Mouse (Mus musculus): ENCODE data around the gene Amer3. TPM values are rescaled to one million over a fixed set of nuclear protein-coding genes. Genes with fewer than 3 reads are reported as not detected.
"Not testable (repeated sequence)": the region's sequence is repeated elsewhere in the genome, so short reads cannot be mapped to it uniquely, and the experiment has no call there.

Amer3 gene
- polyA plus RNA-seq, 1 experiment: not detected

DNA sequence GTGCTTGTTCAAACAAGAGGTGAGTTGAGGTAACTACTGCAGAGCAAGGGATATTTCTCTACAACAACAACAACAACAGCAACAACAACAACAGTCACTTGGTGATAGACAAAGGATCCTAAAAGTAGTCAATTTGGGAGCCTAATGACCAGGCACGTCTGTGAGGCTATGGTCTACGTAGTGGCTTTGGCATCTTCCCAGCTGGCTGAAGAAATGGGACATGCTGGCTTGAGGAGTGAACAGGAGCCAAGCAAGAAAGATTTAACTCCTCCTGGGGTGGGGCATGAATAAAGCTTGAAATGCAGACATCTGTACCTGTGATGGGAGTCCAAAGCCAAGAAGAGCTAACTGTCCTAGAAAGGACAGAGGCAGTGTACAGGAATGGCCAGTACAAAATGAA is 34.3 kb downstream of the Amer3 start:
- TF ChIP-seq MYOD1 (IDR thresholded peaks at IDR 0.05; ENCODE audit: control insufficient read depth, insufficient read length, low read depth) (no peak), FOSL1 (IDR thresholded peaks at IDR 0.05; ENCODE audit: insufficient read depth, low read length, poor library complexity, severe bottlenecking) (no peak)
- Histone ChIP-seq H3K4me3 (ENCODE audit: insufficient read depth, poor library complexity, severe bottlenecking) (no peak overlapping the region), H3K79me3 (ENCODE audit: low read depth) (no peaks in the 10 kb centered on the region), H3ac (ENCODE audit: control insufficient read depth, insufficient read length, low read depth) (no peak overlapping the region), H3K79me2 (ENCODE audit: control insufficient read depth, insufficient read depth) (no peaks in the 10 kb centered on the region), H3K27me3 (ENCODE audit: control insufficient read depth, insufficient read depth, insufficient read length) (no peaks in the 10 kb centered on the region), H3K36me3 (ENCODE audit: control insufficient read depth, insufficient read depth) (no peaks in the 10 kb centered on the region)

- not testable (repeated sequence) for H3K36me3 ChIP-seq (ENCODE audit: control insufficient read depth, insufficient read depth); H3K27me3 ChIP-seq (ENCODE audit: control insufficient read depth, insufficient read depth, insufficient read length); H3K4me3 ChIP-seq (ENCODE audit: insufficient read depth, poor library complexity, severe bottlenecking); H3K79me2 ChIP-seq (ENCODE audit: control insufficient read depth, insufficient read depth); H3K79me3 ChIP-seq (ENCODE audit: low read depth); H3ac ChIP-seq (ENCODE audit: control insufficient read depth, insufficient read length, low read depth)
Measured at GRCm38 (mm10) chr1:34620116-34620515, 40.7 kb downstream of the Amer3 start.

- H3K27me3 ChIP-seq (ENCODE audit: control insufficient read depth, insufficient read depth, insufficient read length); H3K79me2 ChIP-seq (ENCODE audit: control insufficient read depth, insufficient read depth); H3K4me3 ChIP-seq (ENCODE audit: insufficient read depth, poor library complexity, severe bottlenecking); H3ac ChIP-seq (ENCODE audit: control insufficient read depth, insufficient read length, low read depth); H3K79me3 ChIP-seq (ENCODE audit: low read depth); H3K36me3 ChIP-seq (ENCODE audit: control insufficient read depth, insufficient read depth): not testable (repeated sequence)
Measured at GRCm38 (mm10) chr1:34620761-34621160, 41.3 kb downstream of the Amer3 start.

DNA sequence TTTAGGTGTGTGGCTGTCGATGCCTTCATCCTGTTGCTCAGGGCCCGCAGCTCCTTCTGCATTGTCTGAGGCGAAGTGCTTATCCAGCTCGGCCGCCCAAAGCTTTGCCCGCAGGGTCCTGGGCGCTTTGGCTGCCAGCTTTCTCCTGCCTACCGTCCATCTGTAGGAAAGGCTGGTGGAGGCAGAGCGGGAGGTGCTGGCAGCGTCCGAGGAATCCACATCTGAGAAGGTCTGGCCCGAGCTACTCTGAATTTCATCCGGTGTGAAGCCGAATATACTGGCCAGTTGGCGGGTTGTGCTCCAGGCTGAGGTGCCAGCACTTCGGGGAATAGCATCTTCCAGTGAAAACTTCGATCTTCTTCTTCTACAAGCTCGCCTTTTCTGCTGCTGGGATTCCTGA is 56.3 kb downstream of the Amer3 start:
- no peak overlapping the region for H3ac ChIP-seq (ENCODE audit: control insufficient read depth, insufficient read length, low read depth)
- no peaks in the 10 kb centered on the region for H3K36me3 ChIP-seq (ENCODE audit: control insufficient read depth, insufficient read depth)
- H3K79me2 ChIP-seq (ENCODE audit: control insufficient read depth, insufficient read depth): no peaks in the 10 kb centered on the region
- H3K79me3 ChIP-seq (ENCODE audit: low read depth): no peaks in the 10 kb centered on the region
- peaks cover 18% of the 10 kb centered on the region for H3K27me3 ChIP-seq (ENCODE audit: control insufficient read depth, insufficient read depth, insufficient read length)
- H3K4me3 ChIP-seq (ENCODE audit: insufficient read depth, poor library complexity, severe bottlenecking): no peak overlapping the region
- TF ChIP-seq MYOD1 (IDR thresholded peaks at IDR 0.05; ENCODE audit: control insufficient read depth, insufficient read length, low read depth): no peak
- no peak for TF ChIP-seq USF1 (IDR thresholded peaks at IDR 0.05; ENCODE audit: low read depth)
- no peak for TF ChIP-seq FOSL1 (IDR thresholded peaks at IDR 0.05; ENCODE audit: insufficient read depth, low read length, poor library complexity, severe bottlenecking)
- TF ChIP-seq MAX (IDR thresholded peaks at IDR 0.05): no peak
- no peak for TF ChIP-seq CTCF (IDR thresholded peaks at IDR 0.05; ENCODE audit: control insufficient read depth, insufficient read depth, insufficient read length)
- no peak for TF ChIP-seq MYOG (IDR thresholded peaks at IDR 0.05; ENCODE audit: control insufficient read depth, extremely low read depth, insufficient read length)
- TF ChIP-seq CEBPB (IDR thresholded peaks at IDR 0.05; ENCODE audit: low read depth): no peak

Other genes with a start within 250 kb of the Amer3 start
- 18.8 TPM for gene Ccdc115, start 140.0 kb upstream of the Amer3 start, polyA plus RNA-seq (2012; fragmentation: generic; extraction: Trizol)
- 70.5 TPM for gene Imp4, start 139.8 kb upstream of the Amer3 start, polyA plus RNA-seq (2012; fragmentation: generic; extraction: Trizol)
- not detected for gene Ptpn18, start 119.9 kb upstream of the Amer3 start, polyA plus RNA-seq (2012; fragmentation: generic; extraction: Trizol)
- not detected for gene Prss39, start 81.2 kb upstream of the Amer3 start, polyA plus RNA-seq (2012; fragmentation: generic; extraction: Trizol)
- gene Cfc1, start 44.0 kb upstream of the Amer3 start, polyA plus RNA-seq (2012; fragmentation: generic; extraction: Trizol): not detected
- gene Prss40, start 18.7 kb upstream of the Amer3 start, polyA plus RNA-seq (2012; fragmentation: generic; extraction: Trizol): not detected

Data from C2C12 (cell line).